Mouse (Mus musculus): ENCODE measurements around the gene Tmtc3. TPM values are rescaled to one million over a fixed set of nuclear protein-coding genes. Genes with fewer than 3 reads are reported as not detected.
A peak's percentile ranks its signal among the peaks of the same experiment; 100 is the strongest.

Tmtc3 gene
- polyA plus RNA-seq (2014; fragmentation: Nextera tagmentation; extraction: Ambion mirVana): 9.9 and 14.3 TPM in 2 replicates

GRCm38 (mm10) chr10:100487097-100487978 lies at the start of gene Tmtc3, which contains the start of gene Cep290:
Gene Tmtc3, minus strand, starts transcription at chr10:100487350.
Gene Cep290, plus strand, starts transcription at chr10:100487558.
- Histone ChIP-seq H3K27ac (peak within 1 kb of the TSS; percentile 70), H3K9ac (peak within 1 kb of the TSS; percentile 79), H3K36me3 (replicated peaks; ENCODE audit: control insufficient read depth, insufficient read depth) (peaks cover 8% of the 10 kb centered on the region; the same call in 1 of the 2 replicates), H3K4me2 (replicated peaks) (peak within 1 kb of the TSS; percentile 76), H3K27me3 (ENCODE audit: control insufficient read depth, insufficient read depth, low read length) (no peaks in the 10 kb centered on the region), H3K9me3 (ENCODE audit: control insufficient read depth, low read length) (no peaks in the 10 kb centered on the region), H3K4me1 (replicated peaks; ENCODE audit: control insufficient read depth, insufficient read depth, low read length) (peaks cover 13% of the 10 kb centered on the region), H3K4me3 (replicated peaks; ENCODE audit: low read length) (peak within 1 kb of the TSS; percentile 87)
- under 1% methylated on average over 63 of the region's 63 CpGs for WGBS
- DNase-seq (ENCODE audit: low spot score): peak; percentile 98
- ATAC-seq (ENCODE audit: low FRiP score): peak; percentile 99

- peaks cover 8% of the 10 kb centered on the region; the same call in 1 of the 2 replicates for H3K36me3 ChIP-seq (replicated peaks; ENCODE audit: control insufficient read depth, insufficient read depth)
- H3K4me2 ChIP-seq (replicated peaks): no peak overlapping the region
- no peak for ATAC-seq (ENCODE audit: low FRiP score)
- H3K27ac ChIP-seq: no peak overlapping the region
- H3K4me3 ChIP-seq (replicated peaks; ENCODE audit: low read length): no peak overlapping the region
- WGBS: 95% methylated on average over 9 of the region's 9 CpGs
- H3K9me3 ChIP-seq (ENCODE audit: control insufficient read depth, low read length): no peaks in the 10 kb centered on the region
- no peaks in the 10 kb centered on the region for H3K4me1 ChIP-seq (replicated peaks; ENCODE audit: control insufficient read depth, insufficient read depth, low read length)
- H3K27me3 ChIP-seq (ENCODE audit: control insufficient read depth, insufficient read depth, low read length): no peaks in the 10 kb centered on the region
- no peak overlapping the region for H3K9ac ChIP-seq
- no peak for DNase-seq (ENCODE audit: low spot score)
Observed at GRCm38 (mm10) chr10:100524499-100525390, 37.6 kb upstream of the Tmtc3 start.

GRCm38 (mm10) chr10:100522330-100522729 lies 35.2 kb upstream of the Tmtc3 start:
- Histone ChIP-seq H3K4me3 (replicated peaks; ENCODE audit: low read length) (no peak overlapping the region), H3K27me3 (ENCODE audit: control insufficient read depth, insufficient read depth, low read length) (no peaks in the 10 kb centered on the region), H3K9me3 (ENCODE audit: control insufficient read depth, low read length) (no peaks in the 10 kb centered on the region), H3K4me1 (replicated peaks; ENCODE audit: control insufficient read depth, insufficient read depth, low read length) (no peaks in the 10 kb centered on the region), H3K36me3 (replicated peaks; ENCODE audit: control insufficient read depth, insufficient read depth) (peaks cover 24% of the 10 kb centered on the region; the same call in 1 of the 2 replicates), H3K4me2 (replicated peaks) (no peak overlapping the region), H3K9ac (no peak overlapping the region), H3K27ac (no peak overlapping the region)
- DNase-seq (ENCODE audit: low spot score) (no peak), ATAC-seq (ENCODE audit: low FRiP score) (no peak)
- WGBS: 85% methylated on average over 9 of the region's 9 CpGs

GRCm38 (mm10) chr10:100521617-100522016 lies 34.5 kb upstream of the Tmtc3 start:
- Histone ChIP-seq H3K27ac (no peak overlapping the region), H3K4me3 (replicated peaks; ENCODE audit: low read length) (no peak overlapping the region), H3K36me3 (replicated peaks; ENCODE audit: control insufficient read depth, insufficient read depth) (peaks cover 24% of the 10 kb centered on the region; the same call in 1 of the 2 replicates), H3K4me2 (replicated peaks) (no peak overlapping the region), H3K27me3 (ENCODE audit: control insufficient read depth, insufficient read depth, low read length) (no peaks in the 10 kb centered on the region), H3K4me1 (replicated peaks; ENCODE audit: control insufficient read depth, insufficient read depth, low read length) (no peaks in the 10 kb centered on the region), H3K9ac (no peak overlapping the region), H3K9me3 (ENCODE audit: control insufficient read depth, low read length) (no peaks in the 10 kb centered on the region)
- ATAC-seq (ENCODE audit: low FRiP score): no peak
- no peak for DNase-seq (ENCODE audit: low spot score)
- 94% methylated on average over 4 of the region's 4 CpGs for WGBS

GRCm38 (mm10) chr10:100508170-100508569 lies 21.0 kb upstream of the Tmtc3 start:
- Histone ChIP-seq H3K27me3 (ENCODE audit: control insufficient read depth, insufficient read depth, low read length) (no peaks in the 10 kb centered on the region), H3K9me3 (ENCODE audit: control insufficient read depth, low read length) (no peaks in the 10 kb centered on the region), H3K4me3 (replicated peaks; ENCODE audit: low read length) (no peak overlapping the region), H3K9ac (no peak overlapping the region), H3K4me2 (replicated peaks) (no peak overlapping the region), H3K36me3 (replicated peaks; ENCODE audit: control insufficient read depth, insufficient read depth) (peaks cover 20% of the 10 kb centered on the region), H3K27ac (no peak overlapping the region), H3K4me1 (replicated peaks; ENCODE audit: control insufficient read depth, insufficient read depth, low read length) (no peaks in the 10 kb centered on the region)
- no peak for ATAC-seq (ENCODE audit: low FRiP score)
- DNase-seq (ENCODE audit: low spot score): no peak
- WGBS: 91% methylated on average over 1 of the region's 1 CpGs

GRCm38 (mm10) chr10:100498309-100498708 lies 11.2 kb upstream of the Tmtc3 start:
- Histone ChIP-seq H3K4me3 (replicated peaks; ENCODE audit: low read length) (no peak overlapping the region), H3K4me1 (replicated peaks; ENCODE audit: control insufficient read depth, insufficient read depth, low read length) (no peaks in the 10 kb centered on the region), H3K9ac (no peak overlapping the region), H3K4me2 (replicated peaks) (no peak overlapping the region), H3K9me3 (ENCODE audit: control insufficient read depth, low read length) (no peaks in the 10 kb centered on the region), H3K27me3 (ENCODE audit: control insufficient read depth, insufficient read depth, low read length) (no peaks in the 10 kb centered on the region), H3K27ac (no peak overlapping the region), H3K36me3 (replicated peaks; ENCODE audit: control insufficient read depth, insufficient read depth) (peaks cover 64% of the 10 kb centered on the region)
- 92% methylated on average over 3 of the region's 3 CpGs for WGBS
- ATAC-seq (ENCODE audit: low FRiP score) (no peak), DNase-seq (ENCODE audit: low spot score) (no peak)

- no peak overlapping the region for H3K27ac ChIP-seq
- H3K4me2 ChIP-seq (replicated peaks): no peak overlapping the region
- no peaks in the 10 kb centered on the region for H3K27me3 ChIP-seq (ENCODE audit: control insufficient read depth, insufficient read depth, low read length)
- H3K9me3 ChIP-seq (ENCODE audit: control insufficient read depth, low read length): no peaks in the 10 kb centered on the region
- H3K9ac ChIP-seq: no peak overlapping the region
- H3K36me3 ChIP-seq (replicated peaks; ENCODE audit: control insufficient read depth, insufficient read depth): peaks cover 21% of the 10 kb centered on the region
- peaks cover 5% of the 10 kb centered on the region for H3K4me1 ChIP-seq (replicated peaks; ENCODE audit: control insufficient read depth, insufficient read depth, low read length)
- no peak for DNase-seq (ENCODE audit: low spot score)
- WGBS: 92% methylated on average over 7 of the region's 7 CpGs
- ATAC-seq (ENCODE audit: low FRiP score): no peak
- H3K4me3 ChIP-seq (replicated peaks; ENCODE audit: low read length): no peak overlapping the region
Observed at GRCm38 (mm10) chr10:100491916-100492315, 4.8 kb upstream of the Tmtc3 start.

- DNase-seq (ENCODE audit: low spot score): peak; percentile 28
- peaks cover 13% of the 10 kb centered on the region for H3K4me1 ChIP-seq (replicated peaks; ENCODE audit: control insufficient read depth, insufficient read depth, low read length)
- ATAC-seq (ENCODE audit: low FRiP score): no peak; the same call in 1 of the 2 replicates
- 0% methylated on average over 13 of the region's 13 CpGs for WGBS
- H3K27me3 ChIP-seq (ENCODE audit: control insufficient read depth, insufficient read depth, low read length): no peaks in the 10 kb centered on the region
- H3K9me3 ChIP-seq (ENCODE audit: control insufficient read depth, low read length): no peaks in the 10 kb centered on the region
- peak overlapping the region; percentile 70 for H3K27ac ChIP-seq
- peak overlapping the region; percentile 79 for H3K9ac ChIP-seq
- peak overlapping the region; percentile 76 for H3K4me2 ChIP-seq (replicated peaks)
- H3K4me3 ChIP-seq (replicated peaks; ENCODE audit: low read length): peak overlapping the region; percentile 87
- peaks cover 8% of the 10 kb centered on the region; the same call in 1 of the 2 replicates for H3K36me3 ChIP-seq (replicated peaks; ENCODE audit: control insufficient read depth, insufficient read depth)
Observed at GRCm38 (mm10) chr10:100486701-100487096, 451 bp downstream of the Tmtc3 start.

GRCm38 (mm10) chr10:100479538-100479937 lies 7.6 kb downstream of the Tmtc3 start:
- WGBS: 92% methylated on average over 3 of the region's 3 CpGs
- H3K9me3 ChIP-seq (ENCODE audit: control insufficient read depth, low read length): no peaks in the 10 kb centered on the region
- H3K4me3 ChIP-seq (replicated peaks; ENCODE audit: low read length): no peak overlapping the region
- H3K9ac ChIP-seq: no peak overlapping the region
- peaks cover 29% of the 10 kb centered on the region for H3K36me3 ChIP-seq (replicated peaks; ENCODE audit: control insufficient read depth, insufficient read depth)
- H3K27me3 ChIP-seq (ENCODE audit: control insufficient read depth, insufficient read depth, low read length): no peaks in the 10 kb centered on the region
- no peak overlapping the region for H3K4me2 ChIP-seq (replicated peaks)
- no peaks in the 10 kb centered on the region for H3K4me1 ChIP-seq (replicated peaks; ENCODE audit: control insufficient read depth, insufficient read depth, low read length)
- ATAC-seq (ENCODE audit: low FRiP score): no peak
- H3K27ac ChIP-seq: no peak overlapping the region
- DNase-seq (ENCODE audit: low spot score): no peak

Data from hindbrain, embryonic 14.5 days (tissue).